Mouse (Mus musculus) forebrain, embryonic 16.5 days (tissue): ENCODE data around the gene Ncapd2. TPM values are rescaled to one million over a fixed set of nuclear protein-coding genes. Genes with fewer than 3 reads are reported as not detected.
A peak's percentile ranks its signal among the peaks of the same experiment; 100 is the strongest.

Experiments
- ATAC-seq: fragments of 200-750 bp; cut with Nextera tagmentation; 2 replicates; pipeline ENCODE4 v1.8.0; 2017; ENCODE audit warnings: mild to moderate bottlenecking, moderate library complexity
- H3K27ac ChIP-seq: fragments of 300-500 bp; sonication (generic); 2 replicates; pipeline ENCODE4 v1.5.1; 2014; ENCODE audit warnings: low read length, control low read depth
- H3K27me3 ChIP-seq: fragments of 300-500 bp; sonication (generic); replicated peaks from 2 replicates; pipeline ENCODE4 v1.6.1; 2014; ENCODE audit warnings: low read length; ENCODE audit not compliant: control insufficient read depth, insufficient read depth
- H3K36me3 ChIP-seq: fragments of 300-500 bp; sonication (generic); 2 replicates; pipeline ENCODE4 v1.6.1; 2014; ENCODE audit not compliant: control insufficient read depth, insufficient read depth
- H3K4me1 ChIP-seq: fragments of 300-500 bp; sonication (generic); replicated peaks from 2 replicates; pipeline ENCODE4 v1.6.1; 2014; ENCODE audit warnings: low read length; ENCODE audit not compliant: control insufficient read depth, insufficient read depth
- H3K4me2 ChIP-seq: fragments of 300-500 bp; sonication (generic); 2 replicates; pipeline ENCODE4 v1.6.1; 2014; ENCODE audit warnings: mild to moderate bottlenecking, low read length, control low read depth
- H3K4me3 ChIP-seq: fragments of 300-500 bp; sonication (generic); replicated peaks from 2 replicates; pipeline ENCODE4 v1.5.1; 2014; ENCODE audit warnings: mild to moderate bottlenecking, low read length, control low read depth
- H3K9ac ChIP-seq: fragments of 300-500 bp; sonication (generic); replicated peaks from 2 replicates; pipeline ENCODE4 v1.6.1; 2014; ENCODE audit warnings: low read depth, low read length, control low read depth
- H3K9me3 ChIP-seq: fragments of 300-500 bp; sonication (generic); 2 replicates; pipeline ENCODE4 v1.6.1; 2016; ENCODE audit warnings: low read length; ENCODE audit not compliant: control insufficient read depth
- WGBS: fragments of 180-500 bp; shearing (Covaris S2); extraction: QIAGEN DNeasy Blood & Tissue Kit; methylation state at CpG from one replicate; pipeline ENCODE4 v1.1.7; 2014; 5-methylcytosine and 5-hydroxymethylcytosine counted together
- polyA plus RNA-seq: library from polyadenylated mRNA; unstranded; fragments of >200 nt; fragmentation: Nextera tagmentation; extraction: Ambion mirVana; gene quantifications from 2 replicates; pipeline ENCODE4 v1.2.1, GENCODE M21; 2015

The Ncapd2 gene
- polyA plus RNA-seq, 1 experiment from 2014 or later = 91.6 TPM

GRCm38 (mm10) chr6:125195541-125196075 is 4.1 kb upstream of the Ncapd2 start:
- 44% methylated on average over 1 of the region's 1 CpGs for WGBS
- no peak overlapping the region for H3K4me3 ChIP-seq
- peaks cover 12% of the 10 kb centered on the region for H3K4me1 ChIP-seq
- H3K9me3 ChIP-seq = no peaks in the 10 kb centered on the region
- no peak overlapping the region for H3K4me2 ChIP-seq
- H3K27me3 ChIP-seq = no peaks in the 10 kb centered on the region
- no peak overlapping the region for H3K9ac ChIP-seq
- ATAC-seq = no peak
- peaks cover 4% of the 10 kb centered on the region; the same call in 1 of the 2 replicates for H3K36me3 ChIP-seq
- no peak overlapping the region for H3K27ac ChIP-seq

DNA sequence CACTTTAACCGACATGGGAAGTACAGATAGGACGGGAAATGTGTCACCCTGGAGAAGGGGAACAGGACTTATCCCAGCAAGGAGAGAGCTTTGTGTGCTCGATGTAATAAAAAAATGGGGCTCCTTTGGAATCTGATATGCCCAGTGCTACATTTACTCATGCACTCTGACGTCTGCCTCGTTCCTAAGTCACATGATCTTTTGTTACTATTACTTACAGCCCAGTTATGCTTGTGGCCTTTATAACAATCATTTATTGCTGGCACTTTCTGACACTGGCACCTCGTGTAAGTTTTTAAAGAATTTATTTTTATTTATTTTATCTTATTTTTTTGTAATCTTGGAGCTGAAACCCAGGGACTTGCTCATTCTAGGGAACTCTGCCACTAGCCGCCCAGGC is 1.9 kb upstream of the Ncapd2 start:
- Histone ChIP-seq H3K27me3 (no peaks in the 10 kb centered on the region), H3K4me2 (no peak overlapping the region), H3K4me3 (no peak overlapping the region), H3K9ac (no peak overlapping the region), H3K27ac (no peak overlapping the region), H3K9me3 (no peaks in the 10 kb centered on the region), H3K36me3 (peaks cover 7% of the 10 kb centered on the region; the same call in 1 of the 2 replicates), H3K4me1 (peaks cover 17% of the 10 kb centered on the region)
- no peak for ATAC-seq
- WGBS = 82% methylated on average over 7 of the region's 7 CpGs

DNA sequence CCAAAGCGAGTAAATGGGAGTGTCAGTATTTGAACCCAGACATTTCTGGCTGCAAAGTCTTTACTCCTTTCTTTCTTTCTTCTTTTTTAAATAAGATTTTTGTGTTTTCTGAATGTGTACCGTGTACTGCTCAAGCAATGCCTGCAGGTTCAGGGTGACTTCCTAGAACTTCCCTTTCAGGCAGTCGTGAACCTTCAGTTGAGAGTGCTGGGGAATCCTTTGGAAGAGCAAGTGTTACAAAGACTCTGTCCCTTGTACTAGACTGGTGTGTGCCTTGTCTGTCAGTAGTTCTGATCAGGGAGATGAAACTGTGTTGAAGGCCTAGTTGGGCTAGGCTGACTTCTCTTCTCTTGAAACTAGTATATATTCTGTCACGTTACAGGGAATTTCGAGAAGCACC is 1.3 kb upstream of the Ncapd2 start:
- no peak for ATAC-seq

GRCm38 (mm10) chr6:125192016-125192714 is 664 bp upstream of the Ncapd2 start:
- under 1% methylated on average over 34 of the region's 34 CpGs for WGBS
- peak overlapping the region; percentile 83 for H3K9ac ChIP-seq
- H3K4me1 ChIP-seq = peaks cover 17% of the 10 kb centered on the region
- peak overlapping the region; percentile 95 for H3K4me2 ChIP-seq
- H3K9me3 ChIP-seq = no peaks in the 10 kb centered on the region
- no peaks in the 10 kb centered on the region for H3K27me3 ChIP-seq
- ATAC-seq = peak; percentile 91
- H3K4me3 ChIP-seq = peak overlapping the region; percentile 89
- H3K27ac ChIP-seq = peak overlapping the region; percentile 100
- peaks cover 9% of the 10 kb centered on the region; the same call in 1 of the 2 replicates for H3K36me3 ChIP-seq

More for the DNA sequence above, 1.3 kb upstream of the Ncapd2 start:
- 45% methylated on average over 5 of the region's 5 CpGs for WGBS
- H3K4me1 ChIP-seq = peaks cover 17% of the 10 kb centered on the region
- no peaks in the 10 kb centered on the region for H3K27me3 ChIP-seq
- peak overlapping the region; percentile 95 for H3K4me2 ChIP-seq
- H3K9me3 ChIP-seq = no peaks in the 10 kb centered on the region
- peaks cover 7% of the 10 kb centered on the region; the same call in 1 of the 2 replicates for H3K36me3 ChIP-seq
- H3K4me3 ChIP-seq = peak overlapping the region; percentile 89
- H3K9ac ChIP-seq = peak overlapping the region; percentile 83
- no peak overlapping the region for H3K27ac ChIP-seq

DNA sequence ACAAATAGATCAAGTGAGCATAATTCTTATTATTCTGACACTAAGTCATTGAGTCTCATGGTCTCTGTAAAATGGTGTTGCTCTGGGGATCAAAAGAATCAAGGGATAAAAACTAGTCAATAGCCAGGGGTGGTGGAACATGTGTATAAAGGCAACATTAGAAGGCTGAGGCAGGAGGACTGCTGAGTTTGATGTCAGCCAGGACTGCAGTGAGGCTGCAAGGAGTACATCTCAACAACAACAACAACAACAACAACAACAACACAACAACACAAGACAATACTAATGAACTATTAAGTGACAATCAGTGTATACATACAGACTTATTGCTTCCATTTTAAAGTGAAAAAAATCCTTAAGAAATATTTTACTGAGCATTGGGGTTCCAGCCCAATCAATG is 685 bp downstream of the Ncapd2 start:
- peaks cover 16% of the 10 kb centered on the region for H3K36me3 ChIP-seq
- peak overlapping the region; percentile 65 for H3K4me2 ChIP-seq
- ATAC-seq = no peak
- peak overlapping the region; percentile 100 for H3K27ac ChIP-seq
- no peaks in the 10 kb centered on the region for H3K9me3 ChIP-seq
- no peaks in the 10 kb centered on the region for H3K27me3 ChIP-seq
- peak overlapping the region; percentile 89 for H3K4me3 ChIP-seq
- H3K4me1 ChIP-seq = peaks cover 17% of the 10 kb centered on the region
- peak overlapping the region; percentile 77 for H3K9ac ChIP-seq

GRCm38 (mm10) chr6:125186203-125186602 is 5.3 kb downstream of the Ncapd2 start:
- Histone ChIP-seq H3K4me2 (no peak overlapping the region), H3K4me3 (no peak overlapping the region), H3K9me3 (no peaks in the 10 kb centered on the region), H3K27me3 (no peaks in the 10 kb centered on the region), H3K9ac (no peak overlapping the region), H3K36me3 (peaks cover 38% of the 10 kb centered on the region), H3K4me1 (peaks cover 6% of the 10 kb centered on the region), H3K27ac (no peak overlapping the region)
- ATAC-seq = no peak
- 92% methylated on average over 10 of the region's 10 CpGs for WGBS

DNA sequence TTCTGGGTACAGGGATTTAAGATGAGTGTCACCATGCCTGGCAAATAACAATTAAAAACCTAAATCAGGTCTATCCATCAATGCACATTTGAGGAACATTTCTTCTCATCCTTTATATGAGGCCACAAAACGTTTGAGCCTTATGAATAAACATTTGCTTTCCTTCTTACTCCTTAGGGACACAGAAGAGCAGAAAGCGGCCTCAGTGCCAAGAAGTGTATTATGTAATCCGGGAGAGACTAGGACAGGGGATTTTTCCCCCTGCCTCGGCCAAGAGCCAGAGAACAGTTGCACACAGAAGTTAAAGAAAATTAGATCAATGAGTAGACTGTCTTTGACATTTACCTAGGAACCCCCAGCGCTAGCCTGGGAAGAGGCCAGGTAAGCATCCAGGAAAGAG is 9.4 kb downstream of the Ncapd2 start:
- Histone ChIP-seq H3K9me3 (no peaks in the 10 kb centered on the region), H3K4me3 (no peak overlapping the region), H3K4me2 (no peak overlapping the region), H3K27me3 (no peaks in the 10 kb centered on the region), H3K9ac (no peak overlapping the region), H3K27ac (no peak overlapping the region), H3K36me3 (peaks cover 63% of the 10 kb centered on the region), H3K4me1 (no peaks in the 10 kb centered on the region)
- no peak for ATAC-seq
- WGBS = 65% methylated on average over 5 of the region's 5 CpGs

GRCm38 (mm10) chr6:125179601-125180000 is 11.9 kb downstream of the Ncapd2 start:
- no peak overlapping the region for H3K9ac ChIP-seq
- no peak overlapping the region for H3K4me2 ChIP-seq
- WGBS = 94% methylated on average over 7 of the region's 7 CpGs
- no peaks in the 10 kb centered on the region for H3K4me1 ChIP-seq
- H3K4me3 ChIP-seq = no peak overlapping the region
- ATAC-seq = no peak
- H3K36me3 ChIP-seq = peaks cover 64% of the 10 kb centered on the region
- H3K27me3 ChIP-seq = no peaks in the 10 kb centered on the region
- H3K9me3 ChIP-seq = no peaks in the 10 kb centered on the region
- no peak overlapping the region for H3K27ac ChIP-seq

DNA sequence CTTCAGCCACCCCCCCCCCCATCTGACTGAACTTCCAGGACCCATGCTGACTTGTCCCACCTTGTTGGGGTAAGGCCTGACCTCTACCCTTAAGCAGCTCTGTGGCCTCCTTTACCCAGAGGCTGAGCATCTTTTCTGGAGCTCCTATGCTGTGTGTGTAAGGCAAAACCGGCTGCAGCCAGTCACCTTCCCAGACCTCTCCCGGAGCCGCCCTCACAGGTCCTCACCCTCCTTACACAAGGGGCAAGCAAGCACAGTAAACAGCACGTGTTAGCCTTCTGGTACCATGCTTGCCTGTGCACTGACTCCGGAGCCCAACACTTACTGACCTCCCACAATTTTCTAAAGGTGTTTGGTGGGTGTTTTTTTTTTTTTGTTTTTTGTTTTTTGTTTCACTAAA is 16.0 kb downstream of the Ncapd2 start:
- Histone ChIP-seq H3K4me2 (no peak overlapping the region), H3K27me3 (no peaks in the 10 kb centered on the region), H3K9me3 (no peaks in the 10 kb centered on the region), H3K4me3 (no peak overlapping the region), H3K27ac (no peak overlapping the region), H3K36me3 (peaks cover 78% of the 10 kb centered on the region), H3K9ac (no peak overlapping the region), H3K4me1 (no peaks in the 10 kb centered on the region)
- no peak for ATAC-seq
- 89% methylated on average over 5 of the region's 5 CpGs for WGBS
